Mouse (Mus musculus): ENCODE measurements around the gene Adarb2. TPM values are rescaled to one million over a fixed set of nuclear protein-coding genes. Genes with fewer than 3 reads are reported as not detected.

Adarb2 gene
- total RNA-seq, 4 experiments from 2014 or later = 21.7 to 32.0 (median 23.5) TPM

- no peak for DNase-seq (ENCODE audit: low spot score in 2 of 2)
These were observed 163.4 kb downstream of the Adarb2 start for GRCm38 (mm10) chr13:8366087-8366486.

- DNase-seq (ENCODE audit: low spot score in 2 of 2) = no peak
These were observed 167.3 kb downstream of the Adarb2 start for GRCm38 (mm10) chr13:8369868-8370387.

- DNase-seq (ENCODE audit: low spot score in 2 of 2) = no peak
These were observed 185.9 kb downstream of the Adarb2 start for GRCm38 (mm10) chr13:8388541-8388940.

- DNase-seq (ENCODE audit: low spot score in 2 of 2) = no peak
These were observed 197.8 kb downstream of the Adarb2 start for GRCm38 (mm10) chr13:8400265-8401041.

GRCm38 (mm10) chr13:8402324-8402873 is 199.7 kb downstream of the Adarb2 start:
- DNase-seq (ENCODE audit: low spot score in 2 of 2) = no peak

GRCm38 (mm10) chr13:8406020-8406419 is 203.4 kb downstream of the Adarb2 start:
- DNase-seq (ENCODE audit: low spot score in 2 of 2) = peak in 1 of 2 experiments; percentile 46

GRCm38 (mm10) chr13:8410353-8411318 is 208.0 kb downstream of the Adarb2 start:
- DNase-seq (ENCODE audit: low spot score in 2 of 2) = no peak

- no peak for DNase-seq (ENCODE audit: low spot score in 2 of 2)
These were observed 221.5 kb downstream of the Adarb2 start for GRCm38 (mm10) chr13:8424019-8424719.

- no peak for DNase-seq (ENCODE audit: low spot score in 2 of 2)
These were observed 236.6 kb downstream of the Adarb2 start for GRCm38 (mm10) chr13:8439188-8439835.

- DNase-seq (ENCODE audit: low spot score in 2 of 2) = no peak
These were observed 242.7 kb downstream of the Adarb2 start for GRCm38 (mm10) chr13:8445415-8445814.

- DNase-seq (ENCODE audit: low spot score in 2 of 2) = no peak
These were observed 245.7 kb downstream of the Adarb2 start for GRCm38 (mm10) chr13:8448192-8448879.

- DNase-seq (ENCODE audit: low spot score in 2 of 2) = no peak
These were observed 248.9 kb downstream of the Adarb2 start for GRCm38 (mm10) chr13:8451581-8451980.

GRCm38 (mm10) chr13:8456886-8457285 is 254.2 kb downstream of the Adarb2 start:
- DNase-seq (ENCODE audit: low spot score in 2 of 2) = no peak

GRCm38 (mm10) chr13:8457831-8458230 is 255.2 kb downstream of the Adarb2 start:
- no peak for DNase-seq (ENCODE audit: low spot score in 2 of 2)

- DNase-seq (ENCODE audit: low spot score in 2 of 2) = no peak
These were observed 265.1 kb downstream of the Adarb2 start for GRCm38 (mm10) chr13:8467591-8468366.

- peak in 1 of 2 experiments; percentile 23 for DNase-seq (ENCODE audit: low spot score in 2 of 2)
These were observed 273.6 kb downstream of the Adarb2 start for GRCm38 (mm10) chr13:8476237-8476636.

GRCm38 (mm10) chr13:8478731-8479130 is 276.1 kb downstream of the Adarb2 start:
- DNase-seq (ENCODE audit: low spot score in 2 of 2) = no peak

GRCm38 (mm10) chr13:8479970-8480369 is 277.3 kb downstream of the Adarb2 start:
- DNase-seq (ENCODE audit: low spot score in 2 of 2) = no peak

- DNase-seq (ENCODE audit: low spot score in 2 of 2) = no peak
These were observed 278.7 kb downstream of the Adarb2 start for GRCm38 (mm10) chr13:8481347-8481746.
